Mouse (Mus musculus) cortical plate, adult 2 months (tissue): ENCODE measurements around the gene Espn.

Experiments
- CTCF ChIP-seq: fragments of 200-500 bp; IDR thresholded peaks from 2 replicates; pipeline ENCODE4 v1.5.1; 2011; ENCODE audit warnings: mild to moderate bottlenecking, control low read depth, low read length; ENCODE audit not compliant: insufficient read depth; ENCODE audit errors: extremely low read depth
- POLR2A ChIP-seq: fragments of 200-500 bp; IDR thresholded peaks from 2 replicates; pipeline ENCODE4 v1.6.1; 2011; ENCODE audit warnings: mild to moderate bottlenecking, low read length, control low read depth; ENCODE audit not compliant: insufficient read depth; ENCODE audit errors: extremely low read depth

DNA sequence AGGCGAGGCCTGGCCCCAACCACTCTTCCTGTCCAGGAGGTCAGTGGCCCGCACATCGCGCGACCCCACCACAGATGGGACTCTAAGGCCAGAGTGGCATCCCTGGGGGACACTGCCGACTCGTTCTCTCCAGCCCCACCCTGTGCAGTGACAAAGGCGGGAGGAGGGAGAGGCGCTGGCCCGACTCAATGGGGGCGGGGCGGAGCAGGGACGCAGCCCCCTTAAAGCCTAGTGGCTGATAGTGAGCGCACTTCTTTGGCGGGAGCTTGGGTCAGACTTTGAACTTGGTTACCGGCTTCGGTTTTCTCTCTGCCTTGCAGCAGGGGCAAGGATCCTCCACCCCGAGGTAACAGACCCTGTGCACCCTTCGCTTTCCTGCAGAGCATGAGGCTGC is 7.1 kb upstream of the Espn start:
- TF ChIP-seq CTCF: no peak
- TF ChIP-seq POLR2A: no peak
